Mouse (Mus musculus) heart, embryonic 15.5 days (tissue): ENCODE data around the gene Farsa. TPM values are rescaled to one million over a fixed set of nuclear protein-coding genes. Genes with fewer than 3 reads are reported as not detected.

Experiments used
- ATAC-seq: fragments of 200-750 bp; cut with Nextera tagmentation; replicated peaks from 2 replicates; pipeline ENCODE4 v1.8.0; 2017; ENCODE audit warnings: low read depth, moderate TSS enrichment; ENCODE audit not compliant: insufficient number of reproducible peaks, insufficient read depth, low FRiP score
- H3K27ac ChIP-seq: fragments of 300-500 bp; sonication (generic); 2 replicates; pipeline ENCODE4 v1.5.1; 2015; ENCODE audit warnings: mild to moderate bottlenecking, inconsistent platforms
- H3K27me3 ChIP-seq: fragments of 300-500 bp; sonication (generic); 2 replicates; pipeline ENCODE4 v1.6.1; 2015; ENCODE audit warnings: inconsistent platforms
- H3K36me3 ChIP-seq: fragments of 300-500 bp; sonication (generic); 2 replicates; pipeline ENCODE4 v1.6.1; 2015; ENCODE audit warnings: mild to moderate bottlenecking, inconsistent platforms
- H3K4me1 ChIP-seq: fragments of 300-500 bp; sonication (generic); replicated peaks from 2 replicates; pipeline ENCODE4 v1.6.1; 2015; ENCODE audit warnings: inconsistent platforms
- H3K4me2 ChIP-seq: fragments of 300-500 bp; sonication (generic); 2 replicates; pipeline ENCODE4 v1.6.1; 2015; ENCODE audit warnings: inconsistent platforms, mild to moderate bottlenecking, moderate library complexity
- H3K4me3 ChIP-seq: fragments of 300-500 bp; sonication (generic); 2 replicates; pipeline ENCODE4 v1.5.1; 2015; ENCODE audit warnings: mild to moderate bottlenecking, inconsistent platforms
- H3K9ac ChIP-seq: fragments of 300-500 bp; sonication (generic); 2 replicates; pipeline ENCODE4 v1.6.1; 2015; ENCODE audit warnings: mild to moderate bottlenecking, inconsistent platforms
- H3K9me3 ChIP-seq: fragments of 300-500 bp; sonication (generic); replicated peaks from 2 replicates; pipeline ENCODE4 v1.6.1; 2016; ENCODE audit warnings: inconsistent platforms
- WGBS: fragments of 180-500 bp; shearing (Covaris S2); methylation state at CpG from one replicate; pipeline ENCODE4 v1.1.7; 2015; ENCODE audit warnings: mixed read lengths; 5-methylcytosine and 5-hydroxymethylcytosine counted together
- polyA plus RNA-seq: library from polyadenylated mRNA; unstranded; fragments of >200 nt; fragmentation: Nextera tagmentation; extraction: Ambion mirVana; gene quantifications from 2 replicates; pipeline ENCODE4 v1.2.1, GENCODE M21; 2015

The Farsa gene
- polyA plus RNA-seq, 1 experiment from 2014 or later: 44.5 TPM

GRCm38 (mm10) chr8:84837149-84837911, 19.5 kb upstream of the Farsa start:
- H3K27ac ChIP-seq: no peak overlapping the region
- ATAC-seq: no peak
- no peaks in the 10 kb centered on the region for H3K27me3 ChIP-seq
- H3K36me3 ChIP-seq: peaks cover 62% of the 10 kb centered on the region
- peaks cover 38% of the 10 kb centered on the region for H3K4me1 ChIP-seq
- WGBS: 53% methylated on average over 8 of the region's 8 CpGs
- no peak overlapping the region for H3K4me3 ChIP-seq
- no peaks in the 10 kb centered on the region for H3K9me3 ChIP-seq
- no peak overlapping the region for H3K4me2 ChIP-seq
- H3K9ac ChIP-seq: no peak overlapping the region

GRCm38 (mm10) chr8:84837912-84838470, 18.8 kb upstream of the Farsa start:
- peaks cover 34% of the 10 kb centered on the region for H3K4me1 ChIP-seq
- H3K36me3 ChIP-seq: peaks cover 69% of the 10 kb centered on the region
- no peak overlapping the region for H3K4me3 ChIP-seq
- H3K27ac ChIP-seq: no peak overlapping the region
- H3K9me3 ChIP-seq: no peaks in the 10 kb centered on the region
- no peak overlapping the region for H3K4me2 ChIP-seq
- H3K27me3 ChIP-seq: no peaks in the 10 kb centered on the region
- ATAC-seq: no peak
- H3K9ac ChIP-seq: no peak overlapping the region
- 79% methylated on average over 15 of the region's 15 CpGs for WGBS

- H3K27ac ChIP-seq: no peak overlapping the region
- H3K4me3 ChIP-seq: no peak overlapping the region
- ATAC-seq: no peak
- H3K9ac ChIP-seq: no peak overlapping the region
- WGBS: 75% methylated on average over 5 of the region's 5 CpGs
- no peaks in the 10 kb centered on the region for H3K27me3 ChIP-seq
- peaks cover 34% of the 10 kb centered on the region for H3K4me1 ChIP-seq
- no peaks in the 10 kb centered on the region for H3K9me3 ChIP-seq
- H3K4me2 ChIP-seq: no peak overlapping the region
- peaks cover 74% of the 10 kb centered on the region for H3K36me3 ChIP-seq
These were observed 18.3 kb upstream of the Farsa start for GRCm38 (mm10) chr8:84838513-84838912.

- peak overlapping the region; percentile 82 for H3K4me3 ChIP-seq
- ATAC-seq: no peak
- H3K27me3 ChIP-seq: no peaks in the 10 kb centered on the region
- H3K27ac ChIP-seq: no peak overlapping the region
- H3K9ac ChIP-seq: no peak overlapping the region; the same call in 1 of the 2 replicates
- H3K9me3 ChIP-seq: no peaks in the 10 kb centered on the region
- peaks cover 34% of the 10 kb centered on the region for H3K4me1 ChIP-seq
- peak overlapping the region; percentile 73 for H3K4me2 ChIP-seq
- H3K36me3 ChIP-seq: peaks cover 76% of the 10 kb centered on the region
- 88% methylated on average over 2 of the region's 2 CpGs for WGBS
These were observed 17.4 kb upstream of the Farsa start for GRCm38 (mm10) chr8:84839411-84839810.

- Histone ChIP-seq H3K27me3 (no peaks in the 10 kb centered on the region), H3K4me1 (peaks cover 34% of the 10 kb centered on the region)
- WGBS: under 1% methylated on average over 7 of the region's 7 CpGs
These were observed 16.9 kb upstream of the Farsa start for GRCm38 (mm10) chr8:84839875-84840247.

GRCm38 (mm10) chr8:84840248-84840999, 16.4 kb upstream of the Farsa start, which contains the start of gene Rad23a:
Gene Rad23a (minus strand): TSS chr8:84840665.
- Histone ChIP-seq H3K27ac (peak within 1 kb of the TSS; percentile 92), H3K9me3 (no peaks in the 10 kb centered on the region), H3K36me3 (peaks cover 73% of the 10 kb centered on the region), H3K27me3 (no peaks in the 10 kb centered on the region), H3K4me3 (peak within 1 kb of the TSS; percentile 82), H3K4me2 (peak within 1 kb of the TSS; percentile 73), H3K4me1 (peaks cover 34% of the 10 kb centered on the region), H3K9ac (peak within 1 kb of the TSS; percentile 87)
- WGBS: under 1% methylated on average over 54 of the region's 55 CpGs
- ATAC-seq: peak; percentile 91

More at GRCm38 (mm10) chr8:84839875-84840247, 16.9 kb upstream of the Farsa start:
- peaks cover 76% of the 10 kb centered on the region for H3K36me3 ChIP-seq
- H3K27ac ChIP-seq: peak overlapping the region; percentile 92
- peak overlapping the region; percentile 87 for H3K9ac ChIP-seq
- no peak for ATAC-seq
- H3K4me3 ChIP-seq: peak overlapping the region; percentile 82
- no peaks in the 10 kb centered on the region for H3K9me3 ChIP-seq
- H3K4me2 ChIP-seq: peak overlapping the region; percentile 73

GRCm38 (mm10) chr8:84841514-84841913, 15.3 kb upstream of the Farsa start:
- Histone ChIP-seq H3K9me3 (no peaks in the 10 kb centered on the region), H3K27me3 (no peaks in the 10 kb centered on the region), H3K36me3 (peaks cover 62% of the 10 kb centered on the region), H3K27ac (no peak overlapping the region), H3K4me3 (no peak overlapping the region), H3K4me2 (no peak overlapping the region), H3K9ac (no peak overlapping the region), H3K4me1 (peaks cover 28% of the 10 kb centered on the region)
- no peak for ATAC-seq
- 78% methylated on average over 1 of the region's 1 CpGs for WGBS

GRCm38 (mm10) chr8:84844397-84845070, 12.3 kb upstream of the Farsa start:
- Histone ChIP-seq H3K4me2 (peak overlapping the region; percentile 82), H3K4me3 (peak overlapping the region; percentile 79), H3K27me3 (no peaks in the 10 kb centered on the region), H3K27ac (no peak overlapping the region), H3K9me3 (no peaks in the 10 kb centered on the region), H3K9ac (peak overlapping the region; percentile 91), H3K36me3 (peaks cover 39% of the 10 kb centered on the region), H3K4me1 (peaks cover 35% of the 10 kb centered on the region)
- ATAC-seq: no peak
- 69% methylated on average over 9 of the region's 9 CpGs for WGBS

GRCm38 (mm10) chr8:84845355-84846093, 11.3 kb upstream of the Farsa start:
- Histone ChIP-seq H3K36me3 (peaks cover 39% of the 10 kb centered on the region), H3K9ac (peak overlapping the region; percentile 91)

GRCm38 (mm10) chr8:84846094-84846721, 10.6 kb upstream of the Farsa start:
- ATAC-seq: peak; percentile 1; the same call in 1 of the 2 replicates
- Histone ChIP-seq H3K36me3 (peaks cover 39% of the 10 kb centered on the region), H3K9ac (peak overlapping the region; percentile 91), H3K4me3 (peak overlapping the region; percentile 79), H3K9me3 (no peaks in the 10 kb centered on the region), H3K27me3 (no peaks in the 10 kb centered on the region), H3K4me1 (peaks cover 35% of the 10 kb centered on the region), H3K4me2 (peak overlapping the region; percentile 82), H3K27ac (peak overlapping the region; percentile 86)
- WGBS: under 1% methylated on average over 30 of the region's 30 CpGs

More at GRCm38 (mm10) chr8:84845355-84846093, 11.3 kb upstream of the Farsa start:
- H3K27me3 ChIP-seq: no peaks in the 10 kb centered on the region
- no peaks in the 10 kb centered on the region for H3K9me3 ChIP-seq
- ATAC-seq: no peak
- H3K4me1 ChIP-seq: peaks cover 35% of the 10 kb centered on the region
- H3K27ac ChIP-seq: peak overlapping the region; percentile 86
- peak overlapping the region; percentile 79 for H3K4me3 ChIP-seq
- whole genome bisulfite sequencing: 11% methylated on average over 12 of the region's 12 CpGs
- H3K4me2 ChIP-seq: peak overlapping the region; percentile 82
